Mouse (Mus musculus) midbrain, embryonic 16.5 days (tissue): ENCODE results near the gene Egln1. TPM values are rescaled to one million over a fixed set of nuclear protein-coding genes. Genes with fewer than 3 reads are reported as not detected.

Source experiments
- ATAC-seq: fragments of 200-750 bp; cut with Nextera tagmentation; 2 replicates; pipeline ENCODE4 v1.8.0; 2017; ENCODE audit warnings: moderate TSS enrichment
- H3K27ac ChIP-seq: fragments of 300-500 bp; sonication (generic); 2 replicates; pipeline ENCODE4 v1.5.1; 2014; ENCODE audit warnings: mild to moderate bottlenecking, low read length, mixed read lengths
- H3K27me3 ChIP-seq: fragments of 300-500 bp; sonication (generic); 2 replicates; pipeline ENCODE4 v1.6.1; 2014; ENCODE audit warnings: low read depth, low read length, mixed read lengths; ENCODE audit not compliant: control insufficient read depth, insufficient read depth
- H3K36me3 ChIP-seq: fragments of 300-500 bp; sonication (generic); 2 replicates; pipeline ENCODE4 v1.6.1; 2014; ENCODE audit warnings: mild to moderate bottlenecking, low read length, moderate library complexity, mixed read lengths; ENCODE audit not compliant: control insufficient read depth, insufficient read depth
- H3K4me1 ChIP-seq: fragments of 300-500 bp; sonication (generic); 2 replicates; pipeline ENCODE4 v1.6.1; 2014; ENCODE audit warnings: mild to moderate bottlenecking, low read length, mixed read lengths; ENCODE audit not compliant: control insufficient read depth, insufficient read depth
- H3K4me2 ChIP-seq: fragments of 300-500 bp; sonication (generic); 2 replicates; pipeline ENCODE4 v1.6.1; 2014; ENCODE audit warnings: mild to moderate bottlenecking, low read length, mixed read lengths
- H3K4me3 ChIP-seq: fragments of 300-500 bp; sonication (generic); 2 replicates; pipeline ENCODE4 v1.5.1; 2014; ENCODE audit warnings: low read depth, mild to moderate bottlenecking, low read length, moderate library complexity, mixed read lengths
- H3K9ac ChIP-seq: fragments of 300-500 bp; sonication (generic); 2 replicates; pipeline ENCODE4 v1.6.1; 2014; ENCODE audit warnings: low read depth, low read length, mixed read lengths
- H3K9me3 ChIP-seq: fragments of 300-500 bp; sonication (generic); replicated peaks from 2 replicates; pipeline ENCODE4 v1.6.1; 2014; ENCODE audit warnings: mild to moderate bottlenecking, low read length, mixed read lengths; ENCODE audit not compliant: control insufficient read depth, poor library complexity, severe bottlenecking
- WGBS: fragments of 180-500 bp; shearing (Covaris S2); extraction: QIAGEN DNeasy Blood & Tissue Kit; methylation state at CpG from one replicate; pipeline ENCODE4 v1.1.7; 2014; 5-methylcytosine and 5-hydroxymethylcytosine counted together
- polyA plus RNA-seq: library from polyadenylated mRNA; unstranded; fragments of >200 nt; fragmentation: Nextera tagmentation; extraction: Ambion mirVana; gene quantifications from 2 replicates; pipeline ENCODE4 v1.2.1, GENCODE M21; 2015

The Egln1 gene
- polyA plus RNA-seq, 1 experiment from 2014 or later, result 15.6 TPM

GRCm38 (mm10) chr8:124950865-124951264 lies 1.7 kb upstream of the Egln1 start:
- Histone ChIP-seq H3K9me3 (no peaks in the 10 kb centered on the region), H3K27ac (no peak overlapping the region), H3K27me3 (no peaks in the 10 kb centered on the region), H3K9ac (peak overlapping the region; percentile 93; the same call in 1 of the 2 replicates), H3K4me3 (0 out of 2 replicates have a peak overlapping the region, but pooled peaks have one; percentile 88), H3K4me2 (peak overlapping the region; percentile 63), H3K36me3 (no peaks in the 10 kb centered on the region), H3K4me1 (peaks cover 24% of the 10 kb centered on the region)
- WGBS, result 85% methylated on average over 2 of the region's 2 CpGs
- no peak for ATAC-seq

- ATAC-seq, result peak; percentile 4; the same call in 1 of the 2 replicates
- Histone ChIP-seq H3K4me1 (peaks cover 32% of the 10 kb centered on the region), H3K4me2 (peak overlapping the region; percentile 63), H3K27ac (peak overlapping the region; percentile 98), H3K9me3 (no peaks in the 10 kb centered on the region), H3K27me3 (no peaks in the 10 kb centered on the region), H3K36me3 (no peaks in the 10 kb centered on the region), H3K4me3 (peak overlapping the region; percentile 88), H3K9ac (peak overlapping the region; percentile 93)
- WGBS, result 25% methylated on average over 10 of the region's 10 CpGs
These were observed 939 bp upstream of the Egln1 start for GRCm38 (mm10) chr8:124950069-124950456.

GRCm38 (mm10) chr8:124948733-124949111 lies 402 bp downstream of the Egln1 start:
- Histone ChIP-seq H3K4me2 (peak overlapping the region; percentile 96), H3K9me3 (no peaks in the 10 kb centered on the region), H3K36me3 (no peaks in the 10 kb centered on the region), H3K4me3 (peak overlapping the region; percentile 88), H3K27ac (peak overlapping the region; percentile 98), H3K27me3 (no peaks in the 10 kb centered on the region), H3K4me1 (peaks cover 37% of the 10 kb centered on the region), H3K9ac (peak overlapping the region; percentile 93)
- WGBS, result 0% methylated on average over 27 of the region's 62 CpGs
- ATAC-seq, result peak; percentile 32; the same call in 1 of the 2 replicates

GRCm38 (mm10) chr8:124947865-124948732 lies 1.0 kb downstream of the Egln1 start:
- WGBS, result under 1% methylated on average over 57 of the region's 67 CpGs
- Histone ChIP-seq H3K9me3 (no peaks in the 10 kb centered on the region), H3K4me3 (peak overlapping the region; percentile 88), H3K27ac (peak overlapping the region; percentile 98), H3K27me3 (no peaks in the 10 kb centered on the region), H3K4me1 (peaks cover 39% of the 10 kb centered on the region), H3K36me3 (no peaks in the 10 kb centered on the region), H3K4me2 (peak overlapping the region; percentile 96), H3K9ac (peak overlapping the region; percentile 93)
- ATAC-seq, result peak; percentile 49

DNA sequence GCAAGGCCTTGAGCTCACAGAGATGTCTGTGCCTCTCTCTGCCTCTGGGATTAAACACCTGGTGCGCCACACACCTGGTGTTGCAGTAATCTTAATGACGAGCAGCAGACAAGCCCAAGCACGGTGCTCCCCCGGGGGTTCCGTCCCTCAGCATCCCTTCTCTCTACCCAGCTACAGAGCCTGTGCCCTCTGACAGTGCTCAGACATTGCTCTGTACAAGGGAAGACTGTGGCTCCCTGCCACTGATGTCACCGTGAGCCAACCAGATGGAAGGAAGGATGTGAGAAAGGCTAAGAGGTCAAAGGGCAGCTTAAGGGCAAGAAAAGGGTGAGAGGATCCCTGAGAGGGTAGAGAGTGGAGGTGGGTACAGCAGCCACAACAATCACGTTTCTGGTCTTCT lies 4.7 kb downstream of the Egln1 start:
- Histone ChIP-seq H3K27ac (no peak overlapping the region), H3K4me2 (no peak overlapping the region), H3K9ac (no peak overlapping the region), H3K9me3 (no peaks in the 10 kb centered on the region), H3K27me3 (no peaks in the 10 kb centered on the region), H3K36me3 (no peaks in the 10 kb centered on the region), H3K4me1 (peaks cover 31% of the 10 kb centered on the region), H3K4me3 (no peak overlapping the region)
- ATAC-seq, result no peak
- WGBS, result 59% methylated on average over 7 of the region's 7 CpGs

GRCm38 (mm10) chr8:124943801-124944200 lies 5.3 kb downstream of the Egln1 start:
- Histone ChIP-seq H3K27me3 (no peaks in the 10 kb centered on the region), H3K4me2 (no peak overlapping the region), H3K4me1 (peaks cover 31% of the 10 kb centered on the region), H3K4me3 (no peak overlapping the region), H3K27ac (no peak overlapping the region), H3K36me3 (peaks cover 3% of the 10 kb centered on the region; the same call in 1 of the 2 replicates), H3K9ac (no peak overlapping the region), H3K9me3 (no peaks in the 10 kb centered on the region)
- ATAC-seq, result no peak
- 77% methylated on average over 6 of the region's 6 CpGs for WGBS

DNA sequence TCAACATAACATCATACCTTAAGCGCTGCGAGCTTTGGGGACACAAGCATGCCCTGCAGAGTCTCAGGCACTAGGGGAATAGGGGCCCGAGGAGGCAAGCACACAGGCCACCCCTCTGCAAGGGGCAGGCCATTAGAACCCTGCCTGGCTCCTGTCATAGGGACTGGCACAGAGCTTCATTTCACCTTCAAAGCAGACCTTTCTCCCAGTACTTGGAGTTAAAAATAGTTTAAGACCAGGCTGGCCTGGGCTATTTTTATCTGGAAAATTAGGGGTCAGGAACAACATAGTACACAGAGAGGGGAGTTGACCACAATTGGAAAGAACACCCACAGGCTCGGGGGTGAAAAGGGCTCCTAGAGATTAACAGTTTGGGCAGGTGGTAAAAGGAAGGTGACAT lies 11.8 kb downstream of the Egln1 start:
- H3K27ac ChIP-seq, result no peak overlapping the region
- H3K4me2 ChIP-seq, result no peak overlapping the region
- no peak overlapping the region for H3K4me3 ChIP-seq
- H3K36me3 ChIP-seq, result peaks cover 4% of the 10 kb centered on the region; the same call in 1 of the 2 replicates
- H3K9ac ChIP-seq, result no peak overlapping the region
- no peak for ATAC-seq
- 93% methylated on average over 4 of the region's 4 CpGs for WGBS
- no peaks in the 10 kb centered on the region for H3K27me3 ChIP-seq
- H3K4me1 ChIP-seq, result no peaks in the 10 kb centered on the region
- H3K9me3 ChIP-seq, result no peaks in the 10 kb centered on the region

DNA sequence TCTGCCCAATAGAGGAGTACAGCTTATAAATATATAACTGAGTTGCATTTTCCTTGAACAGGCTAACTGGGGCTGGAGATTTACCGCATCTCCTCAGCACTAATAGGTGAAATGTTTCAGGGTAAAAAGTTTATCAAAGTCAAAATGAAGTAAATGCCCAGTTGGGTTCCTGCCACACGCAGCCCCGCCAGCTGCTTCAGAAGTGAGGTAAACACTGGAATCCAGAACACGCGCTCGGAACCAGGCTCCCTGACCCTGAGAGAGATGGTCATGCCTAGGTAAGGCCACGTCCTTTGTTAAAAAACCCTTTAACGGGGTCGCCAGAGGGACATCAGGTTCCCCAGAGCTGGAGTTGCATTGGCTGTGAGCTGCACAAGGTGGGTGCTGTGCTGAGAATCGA lies 12.4 kb downstream of the Egln1 start:
- no peak overlapping the region for H3K4me3 ChIP-seq
- H3K9me3 ChIP-seq, result no peaks in the 10 kb centered on the region
- H3K27ac ChIP-seq, result no peak overlapping the region
- no peak for ATAC-seq
- WGBS, result 95% methylated on average over 10 of the region's 10 CpGs
- H3K4me2 ChIP-seq, result no peak overlapping the region
- peaks cover 4% of the 10 kb centered on the region; the same call in 1 of the 2 replicates for H3K36me3 ChIP-seq
- no peaks in the 10 kb centered on the region for H3K4me1 ChIP-seq
- no peaks in the 10 kb centered on the region for H3K27me3 ChIP-seq
- H3K9ac ChIP-seq, result no peak overlapping the region

GRCm38 (mm10) chr8:124935116-124935515 lies 14.0 kb downstream of the Egln1 start:
- WGBS, result 82% methylated on average over 5 of the region's 5 CpGs
- Histone ChIP-seq H3K4me3 (no peak overlapping the region), H3K4me2 (no peak overlapping the region), H3K27ac (no peak overlapping the region), H3K4me1 (no peaks in the 10 kb centered on the region), H3K27me3 (no peaks in the 10 kb centered on the region), H3K9me3 (no peaks in the 10 kb centered on the region), H3K9ac (no peak overlapping the region), H3K36me3 (peaks cover 4% of the 10 kb centered on the region; the same call in 1 of the 2 replicates)
- no peak for ATAC-seq
